Mouse (Mus musculus): ENCODE data around the gene Zfp13.

Zfp13 gene

DNA sequence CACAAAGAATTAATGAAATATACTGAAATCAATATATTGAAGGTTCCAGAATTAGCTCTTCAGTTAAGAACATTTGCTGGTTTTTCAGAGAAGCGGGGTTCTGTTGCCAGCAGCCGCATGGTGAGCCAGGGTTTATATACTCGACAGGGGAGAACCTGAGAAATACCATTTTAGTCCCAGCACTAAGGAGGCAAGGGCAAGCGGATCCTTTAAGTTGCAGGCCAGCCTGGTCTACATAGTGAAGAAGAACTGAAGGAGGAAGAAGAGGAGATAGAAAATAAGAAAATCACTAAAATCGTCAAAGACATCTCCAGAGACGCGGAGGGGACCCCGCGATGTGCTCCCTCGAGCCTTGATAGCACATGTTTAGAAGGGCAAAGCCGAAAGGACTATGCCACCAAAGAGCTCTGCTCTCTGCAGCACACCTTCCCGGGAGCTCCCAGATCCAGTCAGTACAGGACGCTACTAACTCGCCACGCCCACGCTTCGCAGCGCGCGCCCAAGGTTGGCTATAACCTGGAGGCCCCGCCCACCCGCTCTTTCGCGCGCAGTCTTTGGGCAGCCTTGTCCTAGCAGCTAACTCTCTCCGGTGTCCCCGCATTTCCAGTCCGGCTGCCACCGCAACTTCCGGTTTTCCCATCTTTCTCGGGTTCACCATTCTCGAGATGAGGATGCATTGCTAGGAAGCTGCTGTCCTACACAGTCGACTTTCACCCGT is 6.9 kb downstream of the Zfp13 start:
- DNase-seq (ENCODE audit: low read depth) = peak; percentile 63

- DNase-seq (ENCODE audit: low read depth) = no peak
Observed at GRCm38 (mm10) chr17:23587253-23587652, 12.0 kb downstream of the Zfp13 start.

GRCm38 (mm10) chr17:23585721-23586491 is 13.4 kb downstream of the Zfp13 start:
- DNase-seq (ENCODE audit: low read depth) = no peak

- no peak for DNase-seq (ENCODE audit: low read depth)
Observed at GRCm38 (mm10) chr17:23584786-23585185, 14.5 kb downstream of the Zfp13 start.

GRCm38 (mm10) chr17:23575951-23576552 is 23.2 kb downstream of the Zfp13 start:
- no peak for DNase-seq (ENCODE audit: low read depth)

GRCm38 (mm10) chr17:23574130-23574529 is 25.2 kb downstream of the Zfp13 start:
- no peak for DNase-seq (ENCODE audit: low read depth)

DNA sequence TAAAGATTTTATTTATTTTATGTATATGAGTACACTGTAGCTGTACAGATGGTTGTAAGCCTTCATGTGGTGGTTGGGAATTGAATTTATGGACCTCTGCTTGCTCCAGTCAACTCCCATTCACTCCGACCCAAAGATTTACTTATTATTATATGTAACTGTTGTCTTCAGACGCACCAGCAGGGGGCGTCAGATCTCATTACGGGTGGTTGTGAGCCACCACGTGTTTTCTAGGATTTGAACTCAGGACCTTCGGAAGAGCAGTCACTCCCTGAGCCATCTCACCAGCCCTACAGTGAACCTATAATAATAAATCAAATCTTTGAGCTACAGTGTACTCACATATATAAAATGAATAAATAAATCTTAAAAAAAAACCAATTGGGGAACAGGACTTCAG is 27.2 kb downstream of the Zfp13 start:
- no peak for DNase-seq (ENCODE audit: low read depth)

- DNase-seq (ENCODE audit: low read depth) = no peak
Observed at GRCm38 (mm10) chr17:23571084-23571483, 28.2 kb downstream of the Zfp13 start.

GRCm38 (mm10) chr17:23570017-23570416 is 29.3 kb downstream of the Zfp13 start:
- no peak for DNase-seq (ENCODE audit: low read depth)

DNA sequence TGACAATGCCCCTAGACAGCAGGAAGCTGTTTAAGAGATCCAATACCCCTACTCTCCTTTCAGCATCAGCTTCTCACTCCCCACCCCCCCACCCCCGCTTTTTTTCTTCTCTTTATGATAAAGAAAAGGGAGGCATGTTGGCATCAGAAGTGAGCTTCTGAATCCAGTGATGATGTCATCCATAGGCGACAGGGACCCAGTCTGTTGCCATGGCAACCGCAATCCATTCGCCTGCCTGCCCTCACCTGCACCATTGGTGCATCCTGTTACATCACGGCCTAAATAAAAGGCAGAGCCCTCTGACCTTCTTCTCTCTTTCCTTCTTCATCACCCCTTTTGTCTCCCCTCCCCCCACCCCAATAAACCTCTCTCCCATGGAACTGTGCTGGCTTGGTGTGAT is 30.9 kb downstream of the Zfp13 start:
- no peak for DNase-seq (ENCODE audit: low read depth)

- DNase-seq (ENCODE audit: low read depth) = no peak
Observed at GRCm38 (mm10) chr17:23566787-23567186, 32.5 kb downstream of the Zfp13 start.

GRCm38 (mm10) chr17:23564368-23564715 is 34.9 kb downstream of the Zfp13 start:
- no peak for DNase-seq (ENCODE audit: low read depth)

GRCm38 (mm10) chr17:23563595-23564367 is 35.5 kb downstream of the Zfp13 start, which contains the start of gene Zfp213:
Gene Zfp213 (minus strand): TSS chr17:23564238.
- DNase-seq (ENCODE audit: low read depth) = peak; percentile 85

- DNase-seq (ENCODE audit: low read depth) = no peak
Observed at GRCm38 (mm10) chr17:23559767-23560166, 39.5 kb downstream of the Zfp13 start.

DNA sequence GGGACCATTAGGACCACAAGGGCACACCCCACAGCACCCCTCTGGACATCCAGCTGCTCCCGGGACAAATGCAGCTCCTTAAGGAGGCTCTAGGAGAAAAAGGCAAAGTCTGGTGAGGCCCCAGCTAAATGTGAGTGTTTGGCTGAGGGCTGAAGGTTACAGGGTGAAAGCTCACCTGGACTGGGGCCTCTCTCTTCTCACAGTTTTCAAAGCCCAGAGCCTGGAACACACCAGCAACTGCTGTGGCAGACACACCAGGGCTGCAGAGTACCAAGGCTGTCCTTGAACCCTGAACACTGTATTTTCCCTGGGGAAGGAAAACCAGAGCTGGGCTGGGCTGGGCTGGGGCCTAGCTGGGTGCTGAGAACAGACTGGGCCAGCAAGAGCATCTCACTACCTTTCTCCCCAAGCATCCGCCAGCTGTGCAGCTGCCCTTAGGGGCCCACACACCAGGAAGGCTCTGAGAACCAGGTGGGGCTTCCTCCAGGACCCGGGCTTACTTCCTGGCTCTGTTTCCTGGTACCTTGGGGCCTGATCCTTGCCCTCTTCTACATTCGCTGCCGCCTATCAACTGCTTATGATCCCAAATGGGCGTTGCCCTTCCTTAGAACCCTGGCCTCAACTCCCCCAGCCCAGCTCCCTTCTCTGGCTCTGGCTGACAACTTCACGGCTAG is 43.9 kb downstream of the Zfp13 start:
- no peak for DNase-seq (ENCODE audit: low read depth)

DNA sequence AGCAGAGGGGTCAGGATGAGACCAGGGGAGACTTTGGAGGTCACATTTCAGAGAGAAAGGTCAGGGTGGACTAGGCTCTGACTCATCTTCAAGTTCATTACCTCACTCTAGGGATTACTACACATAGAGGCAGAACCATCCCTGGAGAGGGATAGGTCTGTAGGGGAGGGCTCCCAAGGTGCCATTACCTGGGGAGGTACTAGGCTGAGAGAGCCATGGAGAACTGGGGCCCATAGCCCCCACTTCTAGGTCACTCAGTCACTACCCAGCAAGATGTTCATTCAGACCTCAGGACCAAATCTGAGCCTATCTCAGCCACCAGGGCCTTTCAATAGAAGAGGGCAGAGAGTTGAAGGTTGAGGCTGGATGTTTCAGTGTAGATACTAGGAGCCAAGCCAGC is 45.0 kb downstream of the Zfp13 start:
- no peak for DNase-seq (ENCODE audit: low read depth)

DNA sequence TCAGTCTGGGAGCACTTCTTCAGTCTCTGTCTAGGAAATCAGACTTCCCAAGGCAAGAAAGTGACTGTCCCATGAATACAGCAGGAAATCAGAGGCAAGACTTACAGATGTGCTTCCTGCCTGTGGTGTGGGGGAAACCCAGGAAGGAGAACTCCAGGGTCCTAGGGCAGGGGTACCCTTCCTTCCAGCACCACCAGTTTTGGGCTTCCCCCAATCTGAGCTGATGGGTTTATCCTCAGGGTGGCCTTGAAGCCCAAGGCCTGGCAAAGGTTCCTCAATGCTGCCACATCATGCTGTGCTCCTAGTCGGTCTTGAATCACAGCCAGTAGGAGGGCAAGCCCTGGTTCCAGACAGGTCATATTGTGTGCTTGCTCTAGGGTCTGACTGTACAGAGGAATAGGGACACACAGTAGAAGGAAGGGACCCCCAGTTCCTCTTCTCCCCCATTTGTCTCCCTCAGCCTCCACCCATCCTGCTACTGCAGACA is 45.6 kb downstream of the Zfp13 start:
- no peak for DNase-seq (ENCODE audit: low read depth)

DNA sequence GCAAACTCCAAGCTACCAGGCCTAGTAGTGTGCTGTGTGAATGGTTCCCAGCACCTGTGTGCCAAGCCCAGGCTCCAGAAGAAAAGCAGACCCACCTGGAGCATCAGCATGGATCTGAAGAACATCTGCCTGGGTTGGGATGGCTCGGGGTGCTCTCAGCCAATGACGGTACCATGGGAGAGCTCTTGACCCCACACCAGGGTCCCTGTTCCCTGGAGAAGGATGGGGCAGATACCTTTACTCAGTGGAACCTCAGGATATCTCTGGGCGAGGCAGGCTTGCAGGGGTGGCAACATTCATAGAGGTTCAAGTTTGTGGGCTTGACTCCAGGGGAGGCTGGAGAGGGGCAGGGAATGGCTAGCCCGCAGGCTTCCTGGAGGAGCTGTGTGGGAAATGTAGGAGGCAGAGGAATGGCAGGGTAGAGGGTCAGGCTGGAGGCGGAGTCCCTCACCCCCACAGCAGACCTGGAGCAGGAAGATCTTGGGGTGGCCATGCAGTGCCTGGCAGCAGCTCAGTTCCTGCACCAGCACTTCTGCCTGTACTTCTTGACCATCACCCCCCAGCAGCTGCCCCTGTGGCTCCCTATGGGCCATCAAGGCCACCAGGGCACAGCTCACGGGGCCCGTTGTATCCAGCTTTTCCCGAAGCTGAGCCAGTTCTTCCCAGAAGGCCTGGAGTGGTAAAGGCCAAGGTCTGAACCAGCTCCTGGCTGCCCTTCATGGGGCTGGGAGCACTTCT is 46.2 kb downstream of the Zfp13 start:
- DNase-seq (ENCODE audit: low read depth) = no peak

- DNase-seq (ENCODE audit: low read depth) = no peak
Observed at GRCm38 (mm10) chr17:23551963-23552362, 47.3 kb downstream of the Zfp13 start.

DNA sequence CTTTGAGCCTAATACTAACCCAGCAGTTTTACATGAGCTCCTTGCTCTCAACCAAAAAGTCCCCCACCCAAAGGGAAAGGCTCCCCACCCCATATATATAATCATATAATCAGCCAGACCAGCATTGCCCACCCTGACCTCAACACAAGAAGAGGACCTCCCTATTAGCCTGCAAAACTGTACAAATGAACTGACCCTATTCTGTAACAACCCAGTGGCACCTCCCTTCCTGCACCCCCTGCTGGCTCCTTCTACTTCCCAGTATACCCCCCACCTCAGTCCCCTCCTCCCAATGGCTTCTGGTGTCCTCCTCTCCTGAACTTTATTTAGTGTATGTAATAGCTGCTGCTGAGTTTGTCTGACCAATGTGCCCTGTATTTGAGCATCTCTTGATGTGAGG is 47.9 kb downstream of the Zfp13 start:
- DNase-seq (ENCODE audit: low read depth) = no peak

- DNase-seq (ENCODE audit: low read depth) = no peak
Observed at GRCm38 (mm10) chr17:23550856-23551255, 48.4 kb downstream of the Zfp13 start.

Measured in fibroblast of lung, adult 2 months (primary cell).